Mouse (Mus musculus): Measurements from ENCODE around the gene Fam25c.

- no peak for TF ChIP-seq CTCF (IDR thresholded peaks at IDR 0.05; ENCODE audit: low read depth)
- no peak for TF ChIP-seq EP300 (IDR thresholded peaks at IDR 0.05; ENCODE audit: low read depth)
These were observed 1.9 kb downstream of the Fam25c start for GRCm38 (mm10) chr14:34353326-34353725.

Data from liver, postnatal 0 days (tissue).